Mouse (Mus musculus): ENCODE measurements at regions not wholly inside any gene's neighbourhood (a gene's known extent, or its start where the extent isn't known, plus 50 kb on each side); places are given as distances from the start of the nearest gene placed in this dataset.

DNA sequence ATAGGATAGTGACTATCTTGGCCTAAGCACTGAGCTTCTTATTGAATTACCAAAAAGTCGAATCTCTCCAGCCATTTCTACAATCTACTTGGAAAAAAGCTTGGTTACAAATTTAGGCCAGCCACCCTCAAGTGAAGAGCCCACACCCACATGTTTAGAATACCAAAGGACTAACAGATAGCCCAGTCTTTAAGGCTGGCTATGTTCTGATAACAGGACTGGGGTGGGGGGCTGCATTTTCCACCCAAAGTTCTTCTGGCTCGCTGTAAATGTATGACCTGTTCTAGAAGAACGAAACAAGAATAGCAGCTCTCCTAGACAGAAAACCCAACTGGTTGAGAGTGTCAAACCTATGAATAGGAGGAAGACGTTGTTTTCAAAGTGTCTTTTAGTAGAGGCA lies 130.6 kb upstream of the Cited2 start:
- Histone ChIP-seq H3K9me3 (ENCODE audit: control insufficient read depth, low read length) (no peaks in the 10 kb centered on the region), H3K4me1 (replicated peaks; ENCODE audit: control insufficient read depth, insufficient read depth, low read length) (no peaks in the 10 kb centered on the region), H3K27me3 (ENCODE audit: control insufficient read depth, insufficient read depth, low read depth, low read length) (no peaks in the 10 kb centered on the region), H3K9ac (ENCODE audit: low read length) (no peak overlapping the region), H3K36me3 (ENCODE audit: control insufficient read depth, insufficient read depth, low read length) (no peaks in the 10 kb centered on the region), H3K4me3 (ENCODE audit: low read length) (no peak overlapping the region), H3K4me2 (ENCODE audit: low read depth, low read length) (no peak overlapping the region), H3K27ac (ENCODE audit: low read length) (no peak overlapping the region)
- 72% methylated on average over 4 of the region's 4 CpGs for WGBS
- no peak for ATAC-seq (ENCODE audit: low read depth)

DNA sequence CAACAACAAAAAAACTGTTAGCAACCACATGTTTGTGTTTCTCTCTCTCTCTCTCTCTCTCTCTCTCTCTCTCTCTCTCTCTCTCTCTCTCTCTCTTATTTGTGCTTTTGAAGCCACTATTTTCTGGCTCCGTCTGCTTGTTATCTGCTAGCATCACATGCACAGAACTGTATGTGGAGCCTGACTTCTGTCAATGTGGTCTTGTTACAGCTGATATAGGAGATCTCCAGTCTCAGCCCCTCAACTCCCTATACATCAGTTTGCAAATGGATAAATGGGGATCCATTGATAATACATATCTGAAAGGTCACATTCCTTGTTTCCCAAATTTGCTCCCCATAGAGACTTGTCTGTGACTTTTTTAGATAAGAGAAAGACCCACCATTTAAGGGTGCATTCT lies 126.9 kb upstream of the Cited2 start:
- Histone ChIP-seq H3K4me1 (replicated peaks; ENCODE audit: control insufficient read depth, insufficient read depth, low read length) (no peaks in the 10 kb centered on the region), H3K36me3 (ENCODE audit: control insufficient read depth, insufficient read depth, low read length) (no peaks in the 10 kb centered on the region), H3K27ac (ENCODE audit: low read length) (no peak overlapping the region), H3K27me3 (ENCODE audit: control insufficient read depth, insufficient read depth, low read depth, low read length) (no peaks in the 10 kb centered on the region), H3K9ac (ENCODE audit: low read length) (no peak overlapping the region), H3K9me3 (ENCODE audit: control insufficient read depth, low read length) (no peaks in the 10 kb centered on the region), H3K4me3 (ENCODE audit: low read length) (no peak overlapping the region), H3K4me2 (ENCODE audit: low read depth, low read length) (no peak overlapping the region)
- WGBS: 72% methylated on average over 1 of the region's 1 CpGs
- no peak for ATAC-seq (ENCODE audit: low read depth)

GRCm38 (mm10) chr10:17596743-17597142 lies 126.3 kb upstream of the Cited2 start:
- no peaks in the 10 kb centered on the region for H3K27me3 ChIP-seq (ENCODE audit: control insufficient read depth, insufficient read depth, low read depth, low read length)
- WGBS: 53% methylated on average over 1 of the region's 1 CpGs
- H3K4me1 ChIP-seq (replicated peaks; ENCODE audit: control insufficient read depth, insufficient read depth, low read length): no peaks in the 10 kb centered on the region
- ATAC-seq (ENCODE audit: low read depth): no peak
- no peaks in the 10 kb centered on the region for H3K9me3 ChIP-seq (ENCODE audit: control insufficient read depth, low read length)
- no peak overlapping the region for H3K4me2 ChIP-seq (ENCODE audit: low read depth, low read length)
- H3K36me3 ChIP-seq (ENCODE audit: control insufficient read depth, insufficient read depth, low read length): no peaks in the 10 kb centered on the region
- no peak overlapping the region for H3K4me3 ChIP-seq (ENCODE audit: low read length)
- no peak overlapping the region for H3K9ac ChIP-seq (ENCODE audit: low read length)
- H3K27ac ChIP-seq (ENCODE audit: low read length): no peak overlapping the region

GRCm38 (mm10) chr10:17599246-17599645 lies 123.8 kb upstream of the Cited2 start:
- H3K4me2 ChIP-seq (ENCODE audit: low read depth, low read length): no peak overlapping the region
- no peaks in the 10 kb centered on the region for H3K4me1 ChIP-seq (replicated peaks; ENCODE audit: control insufficient read depth, insufficient read depth, low read length)
- H3K9me3 ChIP-seq (ENCODE audit: control insufficient read depth, low read length): no peaks in the 10 kb centered on the region
- no peaks in the 10 kb centered on the region for H3K36me3 ChIP-seq (ENCODE audit: control insufficient read depth, insufficient read depth, low read length)
- H3K27ac ChIP-seq (ENCODE audit: low read length): no peak overlapping the region
- ATAC-seq (ENCODE audit: low read depth): no peak
- 65% methylated on average over 10 of the region's 10 CpGs for WGBS
- no peaks in the 10 kb centered on the region for H3K27me3 ChIP-seq (ENCODE audit: control insufficient read depth, insufficient read depth, low read depth, low read length)
- H3K9ac ChIP-seq (ENCODE audit: low read length): no peak overlapping the region
- no peak overlapping the region for H3K4me3 ChIP-seq (ENCODE audit: low read length)

DNA sequence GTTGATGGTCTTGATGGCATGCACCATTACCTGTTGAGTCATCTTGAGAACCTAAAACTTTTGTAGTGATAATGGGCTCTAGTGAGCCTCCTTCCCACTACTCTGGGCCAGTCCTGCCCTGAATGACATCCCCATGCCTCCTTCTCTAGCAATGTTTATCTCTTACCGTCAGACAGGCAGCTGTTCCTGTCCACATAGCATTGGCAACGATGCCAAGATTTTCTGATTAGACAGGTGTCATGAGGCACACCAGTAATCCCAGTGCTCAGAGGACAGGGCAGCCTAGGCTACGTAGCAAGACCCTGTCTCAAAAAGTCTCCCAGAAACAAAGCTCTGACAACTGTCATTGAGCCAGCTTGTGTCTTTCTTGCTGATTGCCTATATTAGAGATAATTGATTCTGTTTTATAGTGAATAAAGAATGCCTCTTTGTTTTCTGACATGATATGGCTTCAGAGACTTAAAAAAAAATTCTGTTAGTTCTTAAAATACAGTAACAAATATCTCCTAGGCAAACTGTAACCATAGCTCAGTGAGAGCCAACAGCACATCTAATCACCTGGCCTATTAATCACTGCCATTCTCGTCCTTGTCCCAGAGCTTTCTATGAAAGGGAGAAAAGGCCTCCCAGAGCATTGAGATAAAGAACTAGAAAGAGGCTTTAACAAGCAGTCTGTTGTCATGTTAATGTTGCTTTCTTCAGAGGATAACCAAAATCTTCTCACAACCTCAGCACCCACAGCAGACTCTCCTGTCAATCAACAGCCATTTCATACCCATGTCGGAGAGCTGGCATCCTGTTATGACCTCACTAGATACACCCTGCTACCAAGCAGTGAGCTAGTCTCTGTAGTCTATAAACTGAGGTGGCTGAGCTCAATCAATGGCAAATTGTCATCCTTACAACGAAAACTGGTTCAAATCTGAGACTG lies 122.9 kb upstream of the Cited2 start:
- no peak for ATAC-seq (ENCODE audit: low read depth)
- Histone ChIP-seq H3K4me1 (replicated peaks; ENCODE audit: control insufficient read depth, insufficient read depth, low read length) (no peaks in the 10 kb centered on the region), H3K36me3 (ENCODE audit: control insufficient read depth, insufficient read depth, low read length) (no peaks in the 10 kb centered on the region), H3K4me2 (ENCODE audit: low read depth, low read length) (no peak overlapping the region), H3K4me3 (ENCODE audit: low read length) (no peak overlapping the region), H3K9me3 (ENCODE audit: control insufficient read depth, low read length) (no peaks in the 10 kb centered on the region), H3K27me3 (ENCODE audit: control insufficient read depth, insufficient read depth, low read depth, low read length) (no peaks in the 10 kb centered on the region), H3K27ac (ENCODE audit: low read length) (no peak overlapping the region), H3K9ac (ENCODE audit: low read length) (no peak overlapping the region)
- WGBS: 50% methylated on average over 6 of the region's 6 CpGs

DNA sequence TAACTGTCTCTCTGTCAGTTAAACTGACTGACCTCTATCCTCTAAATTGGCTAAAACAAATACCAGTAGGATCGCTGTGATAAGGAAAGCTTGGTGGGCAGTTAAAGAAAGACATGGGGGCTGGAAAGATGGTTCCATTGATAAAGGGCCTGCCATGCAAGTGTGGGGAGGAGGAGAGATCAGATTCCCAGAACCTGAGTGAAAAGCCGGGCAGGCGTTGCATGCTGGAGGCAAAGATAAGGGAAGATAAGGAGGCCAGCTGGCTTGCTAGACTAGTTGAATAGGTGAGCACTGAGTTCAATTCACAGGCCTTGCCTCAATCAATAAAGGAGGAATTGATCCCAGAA lies 122.3 kb upstream of the Cited2 start:
- no peak for ATAC-seq (ENCODE audit: low read depth)
- no peaks in the 10 kb centered on the region for H3K4me1 ChIP-seq (replicated peaks; ENCODE audit: control insufficient read depth, insufficient read depth, low read length)
- no peak overlapping the region for H3K27ac ChIP-seq (ENCODE audit: low read length)
- no peak overlapping the region for H3K9ac ChIP-seq (ENCODE audit: low read length)
- H3K9me3 ChIP-seq (ENCODE audit: control insufficient read depth, low read length): no peaks in the 10 kb centered on the region
- 50% methylated on average over 3 of the region's 3 CpGs for WGBS
- H3K27me3 ChIP-seq (ENCODE audit: control insufficient read depth, insufficient read depth, low read depth, low read length): no peaks in the 10 kb centered on the region
- no peak overlapping the region for H3K4me2 ChIP-seq (ENCODE audit: low read depth, low read length)
- H3K36me3 ChIP-seq (ENCODE audit: control insufficient read depth, insufficient read depth, low read length): no peaks in the 10 kb centered on the region
- no peak overlapping the region for H3K4me3 ChIP-seq (ENCODE audit: low read length)

DNA sequence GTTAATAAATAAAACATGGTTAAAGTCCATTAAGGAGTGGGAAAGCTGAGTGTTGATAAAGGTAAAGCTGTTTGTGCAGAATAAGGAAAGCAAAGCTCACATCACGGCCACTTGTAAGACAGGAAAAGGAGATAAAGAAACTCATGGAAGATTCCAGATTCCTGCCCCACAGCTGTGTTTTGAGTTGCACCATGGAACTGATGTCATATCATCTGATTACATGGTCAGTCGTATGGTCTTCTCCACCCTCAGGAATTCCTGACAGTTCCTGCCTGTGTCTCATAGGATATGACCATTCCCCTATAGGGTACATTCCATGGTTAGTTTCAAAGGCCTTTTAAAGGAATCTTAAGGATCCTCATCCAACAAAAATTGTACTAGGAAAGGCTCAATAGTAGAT lies 120.6 kb upstream of the Cited2 start:
- H3K4me1 ChIP-seq (replicated peaks; ENCODE audit: control insufficient read depth, insufficient read depth, low read length): no peaks in the 10 kb centered on the region
- ATAC-seq (ENCODE audit: low read depth): 0 out of 2 replicates have a peak, but pooled peaks have one; percentile 31
- H3K36me3 ChIP-seq (ENCODE audit: control insufficient read depth, insufficient read depth, low read length): no peaks in the 10 kb centered on the region
- no peaks in the 10 kb centered on the region for H3K27me3 ChIP-seq (ENCODE audit: control insufficient read depth, insufficient read depth, low read depth, low read length)
- H3K4me3 ChIP-seq (ENCODE audit: low read length): no peak overlapping the region
- H3K9me3 ChIP-seq (ENCODE audit: control insufficient read depth, low read length): no peaks in the 10 kb centered on the region
- whole genome bisulfite sequencing: 19% methylated on average over 2 of the region's 2 CpGs
- no peak overlapping the region for H3K9ac ChIP-seq (ENCODE audit: low read length)
- no peak overlapping the region for H3K27ac ChIP-seq (ENCODE audit: low read length)
- no peak overlapping the region for H3K4me2 ChIP-seq (ENCODE audit: low read depth, low read length)

GRCm38 (mm10) chr10:17608220-17608619 lies 114.8 kb upstream of the Cited2 start:
- Histone ChIP-seq H3K36me3 (ENCODE audit: control insufficient read depth, insufficient read depth, low read length) (no peaks in the 10 kb centered on the region), H3K27me3 (ENCODE audit: control insufficient read depth, insufficient read depth, low read depth, low read length) (no peaks in the 10 kb centered on the region), H3K9ac (ENCODE audit: low read length) (no peak overlapping the region), H3K9me3 (ENCODE audit: control insufficient read depth, low read length) (no peaks in the 10 kb centered on the region), H3K4me2 (ENCODE audit: low read depth, low read length) (no peak overlapping the region), H3K4me3 (ENCODE audit: low read length) (no peak overlapping the region), H3K27ac (ENCODE audit: low read length) (no peak overlapping the region), H3K4me1 (replicated peaks; ENCODE audit: control insufficient read depth, insufficient read depth, low read length) (0 out of 2 replicates have a peak, but pooled peaks cover 3% of the 10 kb centered on the region)
- no peak for ATAC-seq (ENCODE audit: low read depth)
- 48% methylated on average over 7 of the region's 7 CpGs for WGBS

DNA sequence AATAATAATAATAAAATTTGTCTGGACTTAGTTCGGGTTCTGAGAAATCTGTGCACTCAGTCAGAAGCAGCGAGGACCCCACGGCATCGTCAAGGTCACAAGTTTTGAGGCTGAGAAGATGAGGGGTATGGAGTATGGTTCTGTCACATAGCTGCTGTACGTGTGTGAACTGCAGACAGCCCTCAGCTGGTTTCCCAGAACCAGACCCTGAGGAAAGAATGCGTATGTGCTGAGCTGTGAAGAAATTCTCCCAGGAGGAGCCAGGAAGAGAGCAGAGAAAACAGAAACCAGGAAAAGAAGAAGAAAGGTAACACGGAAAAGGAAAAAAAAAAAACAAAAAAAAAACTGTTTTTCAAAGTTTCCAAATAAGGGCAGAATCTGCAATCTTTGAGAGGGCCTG lies 112.4 kb upstream of the Cited2 start:
- no peaks in the 10 kb centered on the region for H3K9me3 ChIP-seq (ENCODE audit: control insufficient read depth, low read length)
- no peak overlapping the region for H3K4me3 ChIP-seq (ENCODE audit: low read length)
- H3K27me3 ChIP-seq (ENCODE audit: control insufficient read depth, insufficient read depth, low read depth, low read length): no peaks in the 10 kb centered on the region
- WGBS: 64% methylated on average over 7 of the region's 7 CpGs
- H3K27ac ChIP-seq (ENCODE audit: low read length): no peak overlapping the region
- ATAC-seq (ENCODE audit: low read depth): no peak
- H3K9ac ChIP-seq (ENCODE audit: low read length): no peak overlapping the region
- H3K4me2 ChIP-seq (ENCODE audit: low read depth, low read length): no peak overlapping the region
- no peaks in the 10 kb centered on the region for H3K36me3 ChIP-seq (ENCODE audit: control insufficient read depth, insufficient read depth, low read length)
- 0 out of 2 replicates have a peak, but pooled peaks cover 3% of the 10 kb centered on the region for H3K4me1 ChIP-seq (replicated peaks; ENCODE audit: control insufficient read depth, insufficient read depth, low read length)

All from lung, embryonic 16.5 days (tissue).